Mouse (Mus musculus): ENCODE measurements around the gene Umad1. TPM values are rescaled to one million over a fixed set of nuclear protein-coding genes. Genes with fewer than 3 reads are reported as not detected.

Gene Umad1
- polyA plus RNA-seq, 1 experiment: 8.3 TPM

DNA sequence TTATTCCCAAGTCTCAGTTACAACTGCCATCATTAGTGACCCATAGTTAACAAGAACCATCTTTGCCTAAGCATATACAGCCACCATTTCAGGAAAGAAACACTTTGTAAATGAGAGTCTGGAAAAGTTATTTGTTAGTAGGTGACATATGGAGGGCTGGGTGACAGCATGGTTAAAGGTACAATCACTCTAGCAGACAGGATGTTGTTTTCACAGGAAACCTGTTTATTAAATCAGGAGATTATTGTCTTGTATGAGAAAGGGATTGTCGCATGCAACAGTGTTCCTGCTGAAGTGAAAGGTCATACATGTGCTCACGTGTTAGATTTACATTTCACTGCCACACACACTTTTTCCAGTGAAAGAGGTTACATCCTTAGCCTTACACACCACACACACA is 92.4 kb downstream of the Umad1 start:
- TF ChIP-seq GATA1 (IDR thresholded peaks at IDR 0.05; ENCODE audit: low read length): no peak

DNA sequence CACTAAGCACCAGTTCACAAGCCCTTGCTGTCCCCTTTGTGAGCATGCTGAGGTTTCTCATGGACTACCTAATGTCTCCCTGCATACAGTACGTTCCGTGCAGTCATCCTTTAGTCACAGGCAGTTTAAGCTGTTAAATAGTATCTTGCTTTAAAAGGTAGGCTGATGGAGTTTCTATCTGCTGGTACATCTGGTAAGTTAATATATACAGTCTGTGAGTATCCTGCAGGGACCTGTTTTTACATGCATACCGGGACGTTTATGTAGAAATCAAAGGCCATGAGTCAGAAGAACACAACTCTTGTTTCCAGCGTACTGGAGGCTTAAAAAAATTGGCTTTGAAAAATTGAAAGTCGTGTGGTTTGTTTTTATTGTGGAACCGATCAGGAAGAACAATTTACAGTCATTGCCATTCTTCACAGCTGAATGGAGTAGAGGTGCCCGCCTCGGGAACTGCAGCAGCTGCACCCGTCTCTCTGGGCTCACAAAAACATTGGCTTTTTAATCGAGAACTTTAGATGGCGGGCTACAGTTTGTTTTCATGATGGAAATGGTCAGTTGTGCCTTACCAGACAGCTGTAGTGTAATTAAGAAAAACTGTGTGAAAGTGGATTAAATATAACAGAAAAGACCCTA is 93.6 kb downstream of the Umad1 start:
- TF ChIP-seq GATA1 (IDR thresholded peaks at IDR 0.05; ENCODE audit: low read length): no peak

DNA sequence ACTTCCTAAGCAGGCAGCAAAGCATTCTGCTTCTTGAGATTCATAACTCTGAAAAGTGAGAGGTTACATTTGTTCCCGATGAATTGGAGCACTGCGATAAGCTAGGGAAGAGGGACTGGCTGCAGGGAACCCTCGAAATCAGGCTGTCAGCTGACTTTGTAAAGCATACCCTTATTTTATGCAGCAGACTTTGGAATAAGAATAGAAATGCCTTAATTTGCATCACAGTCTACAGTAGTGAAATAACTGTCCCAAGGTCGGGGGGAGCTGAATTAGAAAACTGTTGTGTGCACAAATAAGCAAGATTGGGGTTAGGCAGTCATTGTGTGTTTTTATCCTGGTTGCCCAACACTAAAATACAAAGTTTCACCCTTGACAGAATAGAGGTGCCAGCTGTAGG is 94.4 kb downstream of the Umad1 start:
- TF ChIP-seq GATA1 (IDR thresholded peaks at IDR 0.05; ENCODE audit: low read length): no peak

DNA sequence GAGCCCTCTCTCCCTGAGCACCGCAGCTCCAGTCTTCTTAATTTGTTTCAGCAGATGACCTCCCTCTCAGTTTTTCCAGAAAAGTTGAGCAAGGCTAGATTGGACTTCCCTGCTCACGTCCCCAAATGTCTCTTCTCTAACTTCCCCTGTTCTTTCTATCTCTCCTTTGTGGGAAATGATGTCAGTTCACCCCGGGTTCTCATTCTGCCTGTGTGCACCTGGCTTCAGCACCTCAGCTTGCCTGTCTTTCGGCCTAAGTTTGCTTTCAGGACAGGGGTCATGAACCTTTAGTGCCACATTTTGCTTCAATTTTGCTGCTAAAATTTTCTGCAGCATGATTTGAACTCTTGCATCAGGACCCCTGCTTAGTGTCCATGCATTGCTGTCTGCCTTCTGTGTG is 95.8 kb downstream of the Umad1 start:
- no peak for TF ChIP-seq GATA1 (IDR thresholded peaks at IDR 0.05; ENCODE audit: low read length)

DNA sequence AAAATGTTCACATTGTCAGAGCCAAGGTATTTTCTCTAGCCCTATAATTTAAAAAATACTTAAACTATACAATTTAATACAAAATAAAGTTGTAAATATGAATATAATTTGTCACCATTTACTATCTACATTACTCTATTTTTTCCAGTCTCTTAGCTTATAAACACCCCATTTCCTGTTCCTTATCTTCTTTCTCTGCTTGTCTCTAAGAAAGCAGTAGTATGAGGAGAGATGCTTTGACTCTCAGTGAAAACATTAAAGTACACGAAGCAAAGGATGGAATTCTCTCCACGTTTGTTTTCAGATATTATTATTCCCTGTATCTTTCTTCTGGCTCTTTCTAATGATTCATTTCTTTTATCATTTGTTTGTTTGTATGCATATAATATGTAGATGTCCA is 99.1 kb downstream of the Umad1 start:
- TF ChIP-seq GATA1 (IDR thresholded peaks at IDR 0.05; ENCODE audit: low read length): no peak

DNA sequence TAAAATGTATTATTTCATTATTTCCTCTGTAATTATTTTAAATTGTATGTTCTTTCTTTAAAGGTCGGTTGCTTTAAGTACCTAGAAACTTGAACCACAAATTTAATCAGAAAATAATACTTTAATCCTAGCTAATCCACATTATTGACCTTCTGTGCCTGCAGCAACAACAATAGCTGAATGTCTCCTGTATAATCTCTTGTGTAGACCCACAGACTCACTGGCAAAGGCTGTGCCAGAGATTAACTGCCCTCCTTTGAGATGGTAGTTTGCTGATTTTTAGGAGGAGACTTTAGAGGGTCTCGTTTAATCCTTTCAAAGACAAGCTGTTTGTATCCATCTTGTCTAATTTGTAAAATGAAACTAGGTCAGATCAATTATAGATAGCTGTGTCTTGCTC is 99.7 kb downstream of the Umad1 start:
- TF ChIP-seq GATA1 (IDR thresholded peaks at IDR 0.05; ENCODE audit: low read length): no peak

DNA sequence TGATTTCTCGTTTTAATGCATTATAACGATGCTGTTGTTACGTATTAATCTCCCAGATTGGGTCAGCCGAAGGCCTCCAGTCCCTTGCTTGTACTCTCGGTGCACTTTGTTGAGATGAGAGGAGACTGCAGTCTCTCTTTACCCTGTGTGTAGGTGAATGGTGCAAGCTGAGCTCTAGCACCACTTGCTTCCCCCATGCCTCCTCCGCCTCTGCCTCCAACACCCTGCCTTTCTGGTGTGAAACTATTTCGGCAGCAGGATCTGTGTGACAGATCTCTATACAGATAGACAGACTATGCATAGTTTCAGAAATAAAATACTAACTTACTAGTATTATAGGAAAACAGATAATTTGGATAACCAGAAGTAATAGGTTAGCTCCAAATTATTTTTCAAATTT is 101.7 kb downstream of the Umad1 start:
- TF ChIP-seq GATA1 (IDR thresholded peaks at IDR 0.05; ENCODE audit: low read length): no peak

DNA sequence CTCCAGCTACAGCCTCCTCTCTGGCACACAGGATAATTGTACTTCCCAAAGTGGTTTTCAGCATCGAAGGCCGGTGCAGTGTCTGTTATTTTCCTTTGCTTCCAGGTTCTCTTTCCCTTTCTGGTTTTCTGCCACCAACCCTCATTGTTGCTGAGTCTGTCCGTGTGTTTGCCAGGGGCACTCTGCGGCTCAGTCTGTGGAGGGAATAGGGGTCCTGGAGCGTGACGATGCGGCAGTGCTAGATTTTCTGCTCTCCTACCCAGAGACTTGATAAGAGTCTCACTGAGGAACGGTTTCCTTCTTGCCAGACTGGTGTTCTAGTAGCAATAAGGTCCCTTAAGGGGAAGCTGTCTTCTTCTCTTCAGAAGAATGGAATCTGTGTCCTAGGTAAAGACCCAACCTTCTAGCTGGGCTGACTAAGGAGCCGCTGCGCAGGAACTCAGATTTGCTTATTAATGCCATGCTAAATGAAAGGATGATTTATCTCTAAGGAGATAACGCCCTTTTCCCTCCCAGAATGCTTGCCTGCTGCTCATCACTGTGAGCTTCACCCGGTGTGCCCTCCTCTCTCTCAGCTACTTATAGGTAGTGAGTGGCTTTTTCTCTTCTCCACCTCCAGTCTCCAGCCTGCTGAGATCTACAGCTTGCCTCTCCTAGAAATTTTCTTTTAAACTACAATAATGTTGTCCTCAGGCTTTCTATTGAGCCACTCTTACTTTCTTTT is 105.1 kb downstream of the Umad1 start:
- TF ChIP-seq GATA1 (IDR thresholded peaks at IDR 0.05; ENCODE audit: low read length): no peak

DNA sequence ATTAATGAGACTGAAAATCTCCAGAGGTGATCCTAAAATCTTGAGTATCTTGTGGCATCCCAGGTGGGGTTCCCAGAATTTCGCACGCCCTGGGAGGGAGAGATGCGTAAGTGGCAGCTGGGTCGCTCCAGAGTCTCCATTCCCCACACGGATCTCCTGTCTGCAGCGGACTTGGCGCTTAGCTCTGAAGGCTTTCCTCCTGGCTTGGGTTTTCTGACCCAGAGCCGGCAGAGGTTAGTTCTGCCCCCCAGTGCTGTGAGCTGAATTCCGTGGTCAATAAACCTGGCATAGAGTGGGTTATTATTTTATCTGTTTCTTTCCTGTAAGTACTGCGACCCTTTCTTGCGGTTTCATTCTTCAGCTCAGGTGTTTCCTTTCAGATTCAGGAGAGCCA is 105.7 kb downstream of the Umad1 start:
- no peak for TF ChIP-seq GATA1 (IDR thresholded peaks at IDR 0.05; ENCODE audit: low read length)

DNA sequence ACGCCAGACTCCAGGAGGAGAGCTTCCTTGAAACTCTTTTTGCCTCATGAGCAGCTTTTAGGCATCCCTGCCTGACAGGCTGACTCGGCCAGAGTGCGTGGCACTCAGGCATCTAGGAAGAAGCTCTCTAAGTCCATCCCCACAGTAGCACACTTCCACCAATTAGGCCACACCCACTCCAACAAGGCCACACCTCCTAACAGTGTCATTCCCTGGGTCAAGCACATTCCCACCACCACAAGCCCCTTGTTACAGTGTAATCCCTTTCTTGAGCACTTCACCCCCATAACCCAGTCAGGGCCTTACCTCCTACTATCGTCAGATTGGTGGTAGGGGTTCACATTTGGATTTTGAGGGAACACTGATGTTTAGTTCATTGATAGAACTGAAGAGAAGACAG is 108.6 kb downstream of the Umad1 start:
- TF ChIP-seq GATA1 (IDR thresholded peaks at IDR 0.05; ENCODE audit: low read length): no peak

DNA sequence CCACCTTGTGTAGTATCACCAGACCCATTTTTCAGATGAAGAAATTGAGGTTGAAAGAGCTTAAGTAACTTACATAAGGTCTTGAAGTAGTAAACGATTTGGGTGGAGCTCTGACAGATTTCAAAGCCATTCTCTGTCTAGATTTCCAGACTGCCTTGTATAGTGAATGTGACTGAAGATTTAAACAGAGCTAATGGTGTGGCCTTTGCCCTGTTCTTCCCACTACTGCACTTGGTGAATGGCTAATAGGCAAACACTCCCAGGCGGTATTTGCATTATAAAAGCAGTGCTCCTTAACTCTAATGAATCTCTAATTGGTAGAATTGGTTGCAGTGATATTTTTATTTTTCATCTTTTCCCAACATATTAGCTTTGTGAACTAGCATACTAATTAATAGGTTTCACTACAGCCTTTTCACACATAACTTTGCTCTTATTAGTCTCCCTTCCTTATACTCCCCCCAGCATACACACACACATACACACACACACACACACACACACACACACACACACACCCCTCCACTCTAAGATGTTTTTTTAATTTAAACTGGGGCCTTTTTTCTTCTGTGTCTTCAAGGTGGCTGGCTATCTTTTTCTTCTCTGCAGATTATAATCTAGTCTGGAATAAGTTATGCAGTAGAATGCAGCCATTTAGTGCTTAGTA is 109.2 kb downstream of the Umad1 start:
- TF ChIP-seq GATA1 (IDR thresholded peaks at IDR 0.05; ENCODE audit: low read length): no peak

DNA sequence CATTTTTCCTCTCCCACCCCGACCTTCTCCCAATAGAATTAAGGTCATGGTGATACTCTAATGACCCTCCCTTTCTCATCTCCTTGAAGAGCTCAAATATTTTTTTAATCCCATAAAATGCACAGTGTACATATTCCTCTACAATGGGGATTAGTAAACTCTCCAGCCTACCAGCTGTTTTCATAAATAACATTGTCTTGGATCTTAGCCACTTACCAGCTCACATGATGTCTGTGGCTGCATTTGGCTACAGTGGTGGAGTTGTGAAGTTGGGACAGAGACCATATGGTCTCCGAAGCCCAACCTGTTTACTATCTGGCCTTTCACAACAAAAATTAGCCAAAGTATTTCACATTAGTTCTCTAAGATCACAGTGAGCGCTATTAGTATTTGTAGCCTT is 111.5 kb downstream of the Umad1 start:
- TF ChIP-seq GATA1 (IDR thresholded peaks at IDR 0.05; ENCODE audit: low read length): no peak

DNA sequence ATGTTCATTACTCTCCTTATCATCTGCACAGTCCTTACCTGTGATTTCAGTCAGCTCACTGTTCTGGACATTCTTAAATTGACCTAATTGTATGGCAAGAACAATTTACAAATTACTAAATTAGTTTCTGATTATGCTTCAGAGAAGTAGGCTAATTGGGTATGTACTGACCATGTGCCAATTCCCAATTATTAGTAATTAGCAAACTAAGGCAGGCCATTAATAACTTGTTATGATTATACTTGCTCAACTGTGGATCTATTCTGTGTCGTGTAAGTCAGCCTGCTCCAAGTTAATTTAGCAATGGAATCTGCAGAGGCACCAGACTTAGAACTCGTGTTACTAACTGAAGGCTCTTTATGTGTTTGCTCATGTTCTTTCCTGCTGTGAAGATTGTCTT is 114.0 kb downstream of the Umad1 start:
- TF ChIP-seq GATA1 (IDR thresholded peaks at IDR 0.05; ENCODE audit: low read length): no peak

DNA sequence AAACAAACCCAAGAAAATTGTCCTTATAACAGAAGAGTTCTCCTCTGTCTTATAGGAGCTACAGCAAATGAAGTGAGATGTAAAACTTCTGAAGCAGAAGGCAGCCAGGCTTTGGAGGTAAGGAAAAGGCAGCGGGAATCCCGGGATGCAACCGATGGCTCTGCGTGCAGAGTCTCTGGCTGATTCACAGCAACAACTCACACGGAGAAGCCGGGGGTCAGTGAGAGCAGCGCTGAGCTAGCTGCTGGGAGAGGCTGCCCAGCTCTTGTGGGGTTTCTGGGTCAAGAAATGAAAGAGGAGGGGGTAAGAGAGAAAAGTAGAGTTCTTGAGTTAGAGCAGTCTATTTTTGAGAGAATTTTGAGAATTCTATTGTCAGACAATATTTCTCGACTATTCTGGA is 114.8 kb downstream of the Umad1 start:
- no peak for TF ChIP-seq GATA1 (IDR thresholded peaks at IDR 0.05; ENCODE audit: low read length)

DNA sequence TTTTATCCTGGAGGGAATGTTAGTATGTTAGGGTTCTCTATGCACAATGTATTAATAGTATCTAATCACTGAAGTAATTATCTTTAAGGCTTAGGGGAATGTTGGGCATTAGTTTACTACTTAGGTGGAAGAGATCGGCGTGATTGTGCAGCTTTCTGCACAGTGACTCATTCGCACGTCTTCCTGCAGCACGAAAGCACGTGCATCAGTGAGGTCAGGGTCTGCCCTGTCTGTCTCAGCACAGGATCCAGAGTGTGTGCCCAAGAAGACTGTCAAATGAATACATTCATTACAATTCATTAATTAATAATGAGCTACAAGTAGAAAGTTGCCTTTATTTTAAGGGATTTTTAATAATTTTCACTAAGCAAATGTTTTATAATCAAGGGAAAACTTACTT is 115.2 kb downstream of the Umad1 start:
- TF ChIP-seq GATA1 (IDR thresholded peaks at IDR 0.05; ENCODE audit: low read length): no peak

DNA sequence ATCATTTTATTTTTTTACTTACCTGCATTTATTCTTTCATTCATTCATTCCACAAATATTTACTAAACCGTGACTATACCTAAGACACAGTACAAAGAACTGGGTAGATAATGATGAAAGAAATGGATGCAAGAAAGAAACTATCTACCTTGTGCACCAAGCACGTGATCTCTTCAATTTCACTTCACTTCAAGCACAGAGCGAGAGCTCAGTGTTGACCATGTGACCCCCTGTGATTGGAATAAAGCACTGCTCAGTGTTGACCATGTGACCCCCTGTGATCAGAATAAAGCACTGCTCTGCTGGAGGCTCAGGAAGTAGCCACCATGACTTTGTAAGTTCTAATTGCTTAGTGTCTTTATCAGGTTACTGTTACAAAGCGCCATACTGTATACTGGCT is 115.6 kb downstream of the Umad1 start:
- TF ChIP-seq GATA1 (IDR thresholded peaks at IDR 0.05; ENCODE audit: low read length): no peak

DNA sequence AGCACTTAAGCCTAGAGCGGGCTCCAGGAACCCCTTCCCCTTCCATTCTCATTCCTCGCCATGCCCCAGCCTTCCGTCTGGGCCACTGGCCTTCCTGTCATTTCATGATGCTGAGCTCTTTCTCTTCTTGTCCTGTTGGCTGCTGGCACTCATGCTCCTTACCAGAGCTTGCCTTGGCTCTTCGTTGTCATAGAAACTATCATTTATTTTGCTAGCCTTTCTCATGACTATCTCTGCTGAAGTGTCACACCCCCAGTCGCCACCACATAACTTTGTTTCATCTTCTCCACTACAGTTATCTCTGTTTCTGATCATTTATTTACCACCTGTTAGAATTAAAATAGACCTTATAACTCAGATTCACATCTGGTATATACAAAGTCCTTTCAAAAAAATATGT is 117.3 kb downstream of the Umad1 start:
- no peak for TF ChIP-seq GATA1 (IDR thresholded peaks at IDR 0.05; ENCODE audit: low read length)

All from G1E-ER4 (cell line).